Mouse (Mus musculus) bone marrow, adult 2 months (tissue): ENCODE measurements around the gene Zfp281. TPM values are rescaled to one million over a fixed set of nuclear protein-coding genes. Genes with fewer than 3 reads are reported as not detected.

Experiments used
- H3K27ac ChIP-seq: fragments of 200-500 bp; 2 replicates; pipeline ENCODE4 v1.5.1; 2012; ENCODE audit warnings: low read depth, mild to moderate bottlenecking, control low read depth, inconsistent platforms, low read length; ENCODE audit not compliant: control insufficient read depth, poor library complexity, insufficient read depth
- H3K4me1 ChIP-seq: fragments of 200-500 bp; 2 replicates; pipeline ENCODE4 v1.6.1; 2011; ENCODE audit warnings: low read length; ENCODE audit not compliant: control insufficient read depth, insufficient read depth
- H3K4me3 ChIP-seq: fragments of 200-500 bp; replicated peaks from 2 replicates; pipeline ENCODE3; 2011; ENCODE audit warnings: mild to moderate bottlenecking, low read depth, low read length, control low read depth; ENCODE audit not compliant: control insufficient read depth
- CTCF ChIP-seq: fragments of 200-500 bp; IDR thresholded peaks from 2 replicates; pipeline ENCODE4 v1.5.1; 2011; ENCODE audit warnings: low read length, control low read depth; ENCODE audit not compliant: control insufficient read depth, insufficient read depth
- POLR2A ChIP-seq: fragments of 200-500 bp; IDR thresholded peaks from 2 replicates; pipeline ENCODE4 v1.6.1; 2011; ENCODE audit warnings: low read depth, mild to moderate bottlenecking, control low read depth, low read length, borderline replicate concordance; ENCODE audit not compliant: control insufficient read depth
- WGBS: fragments of 180-500 bp; shearing (Covaris S2); methylation state at CpG from one replicate; pipeline ENCODE4 v1.1.7; 2018; 5-methylcytosine and 5-hydroxymethylcytosine counted together
- polyA plus RNA-seq: library from polyadenylated mRNA; stranded (reverse); fragments of >200 nt; gene quantifications from 2 replicates; pipeline ENCODE4 v1.2.4, GENCODE M21; 2011; ENCODE audit warnings: low replicate concordance; ENCODE audit not compliant: missing spikeins, insufficient read depth, insufficient read length

Gene Zfp281
- polyA plus RNA-seq, 1 experiment, result 7.9 TPM

DNA sequence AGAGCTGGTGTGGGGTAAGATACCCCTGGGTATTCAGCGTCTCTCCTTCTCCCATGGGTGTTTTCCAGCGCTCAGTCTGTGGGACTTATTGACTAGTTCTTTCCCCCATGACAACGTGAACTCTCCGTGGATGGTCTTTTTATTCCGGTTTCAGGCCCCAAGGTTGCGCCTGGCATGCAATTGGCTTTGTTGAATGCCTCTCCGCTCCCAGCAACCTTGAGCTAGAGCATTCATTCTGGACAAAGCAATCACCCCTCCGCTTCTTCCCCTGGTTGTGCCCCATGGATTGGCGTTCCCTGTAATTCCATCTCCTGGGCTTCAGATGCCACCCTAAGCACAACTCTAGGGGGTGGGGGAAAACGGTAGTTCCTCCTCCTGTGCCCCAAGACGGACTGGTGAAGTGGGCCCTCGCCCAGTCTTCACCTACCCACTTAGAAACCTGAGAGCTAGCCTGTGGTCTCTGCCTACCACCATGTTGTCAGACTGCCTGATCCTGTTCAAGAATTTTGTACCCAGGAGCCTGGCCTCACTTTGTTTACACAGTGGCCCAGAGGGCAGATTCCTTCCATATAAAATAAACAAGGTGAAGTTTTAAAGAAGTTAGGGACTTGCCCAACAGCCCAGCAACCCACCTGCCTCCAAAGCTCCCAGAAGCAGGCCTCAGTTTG lies 47.2 kb downstream of the Zfp281 start:
- H3K27ac ChIP-seq, result no peak overlapping the region
- WGBS, result 84% methylated on average over 12 of the region's 12 CpGs

DNA sequence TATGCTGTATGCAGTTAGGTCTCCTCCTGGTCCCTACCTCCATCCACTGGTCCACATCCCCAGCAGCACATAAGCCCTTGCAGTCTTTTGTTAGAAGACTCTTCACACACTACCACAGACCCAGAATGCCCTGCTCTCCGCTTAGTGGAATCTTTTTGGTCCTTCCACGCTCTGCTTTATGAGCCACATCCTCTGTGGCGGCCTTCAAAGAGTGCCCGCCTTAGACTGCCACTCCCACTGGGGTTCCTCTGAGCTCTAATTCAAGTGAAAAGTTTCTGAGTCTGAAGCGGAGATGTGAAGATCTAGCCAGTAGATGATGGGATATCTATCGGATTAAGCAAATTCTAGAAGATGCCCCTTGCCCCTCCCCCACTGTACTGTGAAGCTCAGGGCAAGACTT lies 47.9 kb downstream of the Zfp281 start:
- H3K4me3 ChIP-seq, result no peak overlapping the region
- H3K27ac ChIP-seq, result no peak overlapping the region
- 73% methylated on average over 6 of the region's 6 CpGs for WGBS
- TF ChIP-seq CTCF, result no peak
- TF ChIP-seq POLR2A, result no peak
- peaks cover 3% of the 10 kb centered on the region for H3K4me1 ChIP-seq

More for the DNA sequence above, 47.2 kb downstream of the Zfp281 start:
- Histone ChIP-seq H3K4me1 (peaks cover 3% of the 10 kb centered on the region), H3K4me3 (no peak overlapping the region)
- no peak for TF ChIP-seq CTCF
- no peak for TF ChIP-seq POLR2A

DNA sequence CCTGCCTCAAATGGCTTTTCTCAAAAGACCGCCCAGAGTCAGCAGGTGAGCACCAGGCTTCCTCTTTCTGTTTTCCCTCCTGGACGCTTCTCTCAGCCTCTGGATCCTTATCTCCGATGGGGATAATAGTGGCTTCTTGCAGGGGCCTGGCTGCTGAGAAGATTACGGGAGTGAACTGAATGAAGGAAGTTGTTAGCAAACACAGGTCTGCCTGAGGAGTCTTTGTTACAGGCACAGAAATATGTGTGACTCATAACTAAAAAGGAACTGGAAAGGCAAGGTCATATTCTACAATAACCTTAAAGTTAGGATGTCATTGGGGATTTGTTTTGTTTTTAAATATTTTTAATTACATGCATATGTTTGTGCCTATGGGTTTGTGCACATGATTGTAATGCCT lies 48.6 kb downstream of the Zfp281 start:
- H3K4me3 ChIP-seq, result no peak overlapping the region

GRCm38 (mm10) chr1:136674548-136675455 lies 50.1 kb downstream of the Zfp281 start:
- Histone ChIP-seq H3K4me1 (peaks cover 3% of the 10 kb centered on the region), H3K4me3 (no peak overlapping the region), H3K27ac (peak overlapping the region; percentile 58; the same call in 1 of the 2 replicates)
- 46% methylated on average over 25 of the region's 25 CpGs for WGBS
- TF ChIP-seq POLR2A, result no peak
- TF ChIP-seq CTCF, result no peak

More for the DNA sequence above, 48.6 kb downstream of the Zfp281 start:
- Histone ChIP-seq H3K27ac (peak overlapping the region; percentile 14; the same call in 1 of the 2 replicates), H3K4me1 (peaks cover 3% of the 10 kb centered on the region)
- TF ChIP-seq POLR2A (no peak), CTCF (no peak)
- whole genome bisulfite sequencing, result 41% methylated on average over 4 of the region's 4 CpGs

GRCm38 (mm10) chr1:136675736-136676444 lies 51.2 kb downstream of the Zfp281 start:
- peak overlapping the region; percentile 63; the same call in 1 of the 2 replicates for H3K27ac ChIP-seq
- no peak overlapping the region for H3K4me3 ChIP-seq
- TF ChIP-seq POLR2A, result no peak
- no peak for TF ChIP-seq CTCF
- H3K4me1 ChIP-seq, result peaks cover 3% of the 10 kb centered on the region
- 64% methylated on average over 16 of the region's 16 CpGs for WGBS

DNA sequence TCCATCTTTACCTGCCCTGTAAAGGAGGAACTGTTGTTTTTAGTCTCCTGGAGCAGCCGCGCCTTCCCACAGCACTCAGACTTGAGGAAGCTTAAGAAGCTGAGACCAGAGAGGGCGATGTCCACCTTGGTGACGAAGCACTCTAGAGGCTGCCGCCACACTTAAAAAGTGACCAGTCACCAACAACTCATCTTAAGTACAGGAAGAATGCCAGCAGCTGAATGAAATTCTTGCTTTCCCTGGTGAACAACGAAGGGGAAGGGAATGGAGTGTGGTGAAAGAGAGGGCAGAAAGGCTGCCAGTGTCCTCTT lies 51.7 kb downstream of the Zfp281 start:
- 63% methylated on average over 6 of the region's 6 CpGs for WGBS
- H3K27ac ChIP-seq, result peak overlapping the region; percentile 63; the same call in 1 of the 2 replicates
- TF ChIP-seq CTCF (no peak), POLR2A (no peak)
- H3K4me1 ChIP-seq, result peaks cover 3% of the 10 kb centered on the region
- no peak overlapping the region for H3K4me3 ChIP-seq

DNA sequence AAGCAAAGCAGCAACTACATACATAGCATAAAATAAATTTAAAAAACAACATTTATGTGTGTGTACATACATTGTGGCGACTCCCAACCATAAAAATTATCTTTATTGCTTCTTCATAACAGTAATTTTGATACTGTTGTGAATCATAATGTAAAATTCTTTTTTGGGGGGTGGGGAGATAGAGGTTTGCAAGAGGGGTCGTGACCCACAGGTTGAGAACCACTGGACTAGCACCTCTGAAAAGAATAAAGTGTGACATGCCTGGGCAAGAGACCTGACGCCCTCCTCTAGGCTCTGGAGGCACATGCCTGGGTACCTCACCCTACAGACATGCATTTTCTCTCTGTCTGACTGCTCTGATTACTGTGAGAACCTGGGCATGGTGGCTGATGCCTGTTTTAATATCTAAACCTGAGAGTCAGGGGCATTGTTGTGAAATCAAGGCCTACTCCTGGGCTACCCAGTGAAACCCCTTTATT lies 53.2 kb downstream of the Zfp281 start:
- TF ChIP-seq CTCF (no peak), POLR2A (no peak)
- Histone ChIP-seq H3K4me3 (no peak overlapping the region), H3K27ac (no peak overlapping the region), H3K4me1 (peaks cover 5% of the 10 kb centered on the region)
- WGBS, result 78% methylated on average over 3 of the region's 3 CpGs

GRCm38 (mm10) chr1:136678836-136679235 lies 54.1 kb downstream of the Zfp281 start:
- WGBS, result 82% methylated on average over 4 of the region's 4 CpGs

More at GRCm38 (mm10) chr1:136678836-136679235, 54.1 kb downstream of the Zfp281 start:
- TF ChIP-seq POLR2A, result no peak
- no peak for TF ChIP-seq CTCF
- H3K4me3 ChIP-seq, result no peak overlapping the region
- H3K27ac ChIP-seq, result no peak overlapping the region
- H3K4me1 ChIP-seq, result peaks cover 5% of the 10 kb centered on the region
